Mouse (Mus musculus): Measurements from ENCODE around the gene Scaf1. TPM values are rescaled to one million over a fixed set of nuclear protein-coding genes. Genes with fewer than 3 reads are reported as not detected.

Gene Scaf1
- polyA plus RNA-seq, 1 experiment = not detected

- WGBS = 90% methylated on average over 8 of the region's 8 CpGs
Observed at GRCm38 (mm10) chr7:44959281-44959680, 56.9 kb downstream of the Scaf1 start.

GRCm38 (mm10) chr7:44958208-44958607 lies 58.0 kb downstream of the Scaf1 start:
- 45% methylated on average over 7 of the region's 7 CpGs for WGBS
- Histone ChIP-seq H3K27ac (ENCODE audit: insufficient read depth, low read depth, low read length) (no peak overlapping the region), H3K4me1 (ENCODE audit: control insufficient read depth, insufficient read depth, low read length) (0 out of 2 replicates have a peak, but pooled peaks cover 2% of the 10 kb centered on the region), H3K4me3 (ENCODE audit: insufficient read depth, low read depth, low read length) (no peak overlapping the region)
- TF ChIP-seq POLR2A (IDR thresholded peaks at IDR 0.05; ENCODE audit: insufficient read depth, low read depth, low read length) (no peak), CTCF (IDR thresholded peaks at IDR 0.05; ENCODE audit: insufficient read depth, low read depth, low read length) (no peak)

More at GRCm38 (mm10) chr7:44959281-44959680, 56.9 kb downstream of the Scaf1 start:
- H3K4me3 ChIP-seq (ENCODE audit: insufficient read depth, low read depth, low read length) = no peak overlapping the region
- H3K4me1 ChIP-seq (ENCODE audit: control insufficient read depth, insufficient read depth, low read length) = no peaks in the 10 kb centered on the region
- TF ChIP-seq CTCF (IDR thresholded peaks at IDR 0.05; ENCODE audit: insufficient read depth, low read depth, low read length) = no peak
- H3K27ac ChIP-seq (ENCODE audit: insufficient read depth, low read depth, low read length) = no peak overlapping the region

- WGBS = 65% methylated on average over 20 of the region's 20 CpGs
- Histone ChIP-seq H3K4me1 (ENCODE audit: control insufficient read depth, insufficient read depth, low read length) (peaks cover 10% of the 10 kb centered on the region), H3K4me3 (ENCODE audit: insufficient read depth, low read depth, low read length) (no peak overlapping the region), H3K27ac (ENCODE audit: insufficient read depth, low read depth, low read length) (no peak overlapping the region)
- TF ChIP-seq CTCF (IDR thresholded peaks at IDR 0.05; ENCODE audit: insufficient read depth, low read depth, low read length) (no peak), POLR2A (IDR thresholded peaks at IDR 0.05; ENCODE audit: insufficient read depth, low read depth, low read length) (no peak)
Observed at GRCm38 (mm10) chr7:44957183-44957835, 58.9 kb downstream of the Scaf1 start.

- Histone ChIP-seq H3K4me3 (ENCODE audit: insufficient read depth, low read depth, low read length) (no peak overlapping the region), H3K27ac (ENCODE audit: insufficient read depth, low read depth, low read length) (no peak overlapping the region), H3K4me1 (ENCODE audit: control insufficient read depth, insufficient read depth, low read length) (peaks cover 15% of the 10 kb centered on the region)
- TF ChIP-seq POLR2A (IDR thresholded peaks at IDR 0.05; ENCODE audit: insufficient read depth, low read depth, low read length) (no peak), CTCF (IDR thresholded peaks at IDR 0.05; ENCODE audit: insufficient read depth, low read depth, low read length) (no peak)
- WGBS = 59% methylated on average over 6 of the region's 6 CpGs
Observed at GRCm38 (mm10) chr7:44956266-44956665, 59.9 kb downstream of the Scaf1 start.

GRCm38 (mm10) chr7:44955628-44956027 lies 60.5 kb downstream of the Scaf1 start:
- 43% methylated on average over 5 of the region's 5 CpGs for WGBS
- H3K27ac ChIP-seq (ENCODE audit: insufficient read depth, low read depth, low read length) = no peak overlapping the region
- peaks cover 15% of the 10 kb centered on the region for H3K4me1 ChIP-seq (ENCODE audit: control insufficient read depth, insufficient read depth, low read length)
- TF ChIP-seq POLR2A (IDR thresholded peaks at IDR 0.05; ENCODE audit: insufficient read depth, low read depth, low read length) (no peak), CTCF (IDR thresholded peaks at IDR 0.05; ENCODE audit: insufficient read depth, low read depth, low read length) (no peak)
- H3K4me3 ChIP-seq (ENCODE audit: insufficient read depth, low read depth, low read length) = no peak overlapping the region

- peaks cover 22% of the 10 kb centered on the region for H3K4me1 ChIP-seq (ENCODE audit: control insufficient read depth, insufficient read depth, low read length)
- no peak overlapping the region for H3K4me3 ChIP-seq (ENCODE audit: insufficient read depth, low read depth, low read length)
- no peak overlapping the region for H3K27ac ChIP-seq (ENCODE audit: insufficient read depth, low read depth, low read length)
- 81% methylated on average over 12 of the region's 12 CpGs for WGBS
- no peak for TF ChIP-seq CTCF (IDR thresholded peaks at IDR 0.05; ENCODE audit: insufficient read depth, low read depth, low read length)
- no peak for TF ChIP-seq POLR2A (IDR thresholded peaks at IDR 0.05; ENCODE audit: insufficient read depth, low read depth, low read length)
Observed at GRCm38 (mm10) chr7:44954091-44954885, 61.9 kb downstream of the Scaf1 start.

- 65% methylated on average over 14 of the region's 14 CpGs for WGBS
- no peak overlapping the region for H3K27ac ChIP-seq (ENCODE audit: insufficient read depth, low read depth, low read length)
- no peak for TF ChIP-seq POLR2A (IDR thresholded peaks at IDR 0.05; ENCODE audit: insufficient read depth, low read depth, low read length)
- TF ChIP-seq CTCF (IDR thresholded peaks at IDR 0.05; ENCODE audit: insufficient read depth, low read depth, low read length) = no peak
Observed at GRCm38 (mm10) chr7:44953561-44953960, 62.6 kb downstream of the Scaf1 start.

More at GRCm38 (mm10) chr7:44953561-44953960, 62.6 kb downstream of the Scaf1 start:
- Histone ChIP-seq H3K4me3 (ENCODE audit: insufficient read depth, low read depth, low read length) (no peak overlapping the region), H3K4me1 (ENCODE audit: control insufficient read depth, insufficient read depth, low read length) (peaks cover 22% of the 10 kb centered on the region)

Other genes starting within 250 kb of the Scaf1 start
- gene Nup62, start 200.3 kb downstream of the Scaf1 start, polyA plus RNA-seq (2012; ENCODE audit: insufficient read depth, insufficient read length, low replicate concordance, missing spikeins) = not detected in 2 replicates
- not detected in 2 replicates for gene Il4i1, start 200.0 kb downstream of the Scaf1 start, polyA plus RNA-seq (2012; ENCODE audit: insufficient read depth, insufficient read length, low replicate concordance, missing spikeins)
- not detected in 2 replicates for gene Atf5, start 199.7 kb downstream of the Scaf1 start, polyA plus RNA-seq (2012; ENCODE audit: insufficient read depth, insufficient read length, low replicate concordance, missing spikeins)
- gene Akt1s1, start 167.4 kb downstream of the Scaf1 start, polyA plus RNA-seq (2012; ENCODE audit: insufficient read depth, insufficient read length, low replicate concordance, missing spikeins) = not detected in 2 replicates
- gene Tbc1d17, start 167.3 kb downstream of the Scaf1 start, polyA plus RNA-seq (2012; ENCODE audit: insufficient read depth, insufficient read length, low replicate concordance, missing spikeins) = not detected in 2 replicates
- not detected in 2 replicates for gene Pnkp, start 159.2 kb downstream of the Scaf1 start, polyA plus RNA-seq (2012; ENCODE audit: insufficient read depth, insufficient read length, low replicate concordance, missing spikeins)
- gene Ptov1, start 146.6 kb downstream of the Scaf1 start, polyA plus RNA-seq (2012; ENCODE audit: insufficient read depth, insufficient read length, low replicate concordance, missing spikeins) = not detected in 2 replicates
- gene Med25, start 123.7 kb downstream of the Scaf1 start, polyA plus RNA-seq (2012; ENCODE audit: insufficient read depth, insufficient read length, low replicate concordance, missing spikeins) = not detected in 2 replicates
- not detected in 2 replicates for gene Fuz, start 120.3 kb downstream of the Scaf1 start, polyA plus RNA-seq (2012; ENCODE audit: insufficient read depth, insufficient read length, low replicate concordance, missing spikeins)
- gene Ap2a1, start 86.9 kb downstream of the Scaf1 start, polyA plus RNA-seq (2012; ENCODE audit: insufficient read depth, insufficient read length, low replicate concordance, missing spikeins) = not detected in 2 replicates
- not detected in 2 replicates for gene Tsks, start 73.2 kb downstream of the Scaf1 start, polyA plus RNA-seq (2012; ENCODE audit: insufficient read depth, insufficient read length, low replicate concordance, missing spikeins)
- gene Cpt1c, start 41.5 kb downstream of the Scaf1 start, polyA plus RNA-seq (2012; ENCODE audit: insufficient read depth, insufficient read length, low replicate concordance, missing spikeins) = not detected in 2 replicates
- gene Prmt1, start 29.8 kb downstream of the Scaf1 start, polyA plus RNA-seq (2012; ENCODE audit: insufficient read depth, insufficient read length, low replicate concordance, missing spikeins) = not detected in 2 replicates
- gene Irf3, start 18.7 kb downstream of the Scaf1 start, polyA plus RNA-seq (2012; ENCODE audit: insufficient read depth, insufficient read length, low replicate concordance, missing spikeins) = not detected in 2 replicates
- not detected in 2 replicates for gene Bcl2l12, start 17.7 kb downstream of the Scaf1 start, polyA plus RNA-seq (2012; ENCODE audit: insufficient read depth, insufficient read length, low replicate concordance, missing spikeins)
- gene Rras, start 1.6 kb upstream of the Scaf1 start, polyA plus RNA-seq (2012; ENCODE audit: insufficient read depth, insufficient read length, low replicate concordance, missing spikeins) = not detected in 2 replicates
- not detected in 2 replicates for gene Prr12, start 36.5 kb upstream of the Scaf1 start, polyA plus RNA-seq (2012; ENCODE audit: insufficient read depth, insufficient read length, low replicate concordance, missing spikeins)
- not detected in 2 replicates for gene Nosip, start 46.1 kb upstream of the Scaf1 start, polyA plus RNA-seq (2012; ENCODE audit: insufficient read depth, insufficient read length, low replicate concordance, missing spikeins)
- not detected in 2 replicates for gene Prrg2, start 46.3 kb upstream of the Scaf1 start, polyA plus RNA-seq (2012; ENCODE audit: insufficient read depth, insufficient read length, low replicate concordance, missing spikeins)
- gene Rcn3, start 75.9 kb upstream of the Scaf1 start, polyA plus RNA-seq (2012; ENCODE audit: insufficient read depth, insufficient read length, low replicate concordance, missing spikeins) = not detected in 2 replicates
- gene Fcgrt, start 87.5 kb upstream of the Scaf1 start, polyA plus RNA-seq (2012; ENCODE audit: insufficient read depth, insufficient read length, low replicate concordance, missing spikeins) = not detected in 2 replicates
- gene Rps11, start 108.1 kb upstream of the Scaf1 start, polyA plus RNA-seq (2012; ENCODE audit: insufficient read depth, insufficient read length, low replicate concordance, missing spikeins) = 657 TPM in 1 of 2 replicates, not detected in the other
- gene Rpl13a, start 112.4 kb upstream of the Scaf1 start, polyA plus RNA-seq (2012; ENCODE audit: insufficient read depth, insufficient read length, low replicate concordance, missing spikeins) = 1,205 and 1,268 TPM in 2 replicates
- not detected in 2 replicates for gene Gm45713, start 119.9 kb upstream of the Scaf1 start, polyA plus RNA-seq (2012; ENCODE audit: insufficient read depth, insufficient read length, low replicate concordance, missing spikeins)
- not detected in 2 replicates for gene Flt3l, start 120.1 kb upstream of the Scaf1 start, polyA plus RNA-seq (2012; ENCODE audit: insufficient read depth, insufficient read length, low replicate concordance, missing spikeins)
- gene Pih1d1, start 137.9 kb upstream of the Scaf1 start, polyA plus RNA-seq (2012; ENCODE audit: insufficient read depth, insufficient read length, low replicate concordance, missing spikeins) = not detected in 2 replicates
- not detected in 2 replicates for gene Aldh16a1, start 138.2 kb upstream of the Scaf1 start, polyA plus RNA-seq (2012; ENCODE audit: insufficient read depth, insufficient read length, low replicate concordance, missing spikeins)
- gene Slc17a7, start 147.6 kb upstream of the Scaf1 start, polyA plus RNA-seq (2012; ENCODE audit: insufficient read depth, insufficient read length, low replicate concordance, missing spikeins) = not detected in 2 replicates
- not detected in 2 replicates for gene Gfy, start 163.2 kb upstream of the Scaf1 start, polyA plus RNA-seq (2012; ENCODE audit: insufficient read depth, insufficient read length, low replicate concordance, missing spikeins)
- not detected in 2 replicates for gene Pth2, start 164.6 kb upstream of the Scaf1 start, polyA plus RNA-seq (2012; ENCODE audit: insufficient read depth, insufficient read length, low replicate concordance, missing spikeins)
- not detected in 2 replicates for gene Ccdc155, start 188.5 kb upstream of the Scaf1 start, polyA plus RNA-seq (2012; ENCODE audit: insufficient read depth, insufficient read length, low replicate concordance, missing spikeins)
- gene Dkkl1, start 195.8 kb upstream of the Scaf1 start, polyA plus RNA-seq (2012; ENCODE audit: insufficient read depth, insufficient read length, low replicate concordance, missing spikeins) = not detected in 2 replicates
- gene Tead2, start 199.4 kb upstream of the Scaf1 start, polyA plus RNA-seq (2012; ENCODE audit: insufficient read depth, insufficient read length, low replicate concordance, missing spikeins) = not detected in 2 replicates
- not detected in 2 replicates for gene Cd37, start 222.8 kb upstream of the Scaf1 start, polyA plus RNA-seq (2012; ENCODE audit: insufficient read depth, insufficient read length, low replicate concordance, missing spikeins)
- gene Slc6a16, start 224.7 kb upstream of the Scaf1 start, polyA plus RNA-seq (2012; ENCODE audit: insufficient read depth, insufficient read length, low replicate concordance, missing spikeins) = not detected in 2 replicates